Mouse (Mus musculus): ENCODE data around the gene Pkd1l3.
A peak's percentile ranks its signal among the peaks of the same experiment; 100 is the strongest.

- TF ChIP-seq POLR2AphosphoS2 (IDR thresholded peaks at IDR 0.05; ENCODE audit: low read length): no peak; the same call in 1 of the 2 replicates
- TF ChIP-seq CHD2 (IDR thresholded peaks at IDR 0.05; ENCODE audit: low read length): no peak
- TF ChIP-seq POLR2A (IDR thresholded peaks at IDR 0.05; ENCODE audit: control insufficient read depth in 1 of 2, insufficient read depth in 1 of 2, low read depth in 1 of 2, low read length in 2 of 2, poor library complexity in 1 of 2): no peak
- no peak for TF ChIP-seq CTCF (IDR thresholded peaks at IDR 0.05 in 2 of 3, conservative IDR thresholded peaks at IDR 0.05 in 1 of 3; ENCODE audit: control insufficient read depth in 1 of 3, insufficient read depth in 1 of 3, low read depth in 2 of 3, low read length in 3 of 3, poor library complexity in 1 of 3, severe bottlenecking in 1 of 3)
- TF ChIP-seq USF2 (IDR thresholded peaks at IDR 0.05; ENCODE audit: borderline replicate concordance in 1 of 2, insufficient read depth in 1 of 2, low read depth in 1 of 2, low read length in 2 of 2): no peak
- TF ChIP-seq CHD1 (IDR thresholded peaks at IDR 0.05; ENCODE audit: low read depth, low read length): no peak
- no peak for TF ChIP-seq MAX (IDR thresholded peaks at IDR 0.05; ENCODE audit: low read length)
- no peak for TF ChIP-seq MAFK (IDR thresholded peaks at IDR 0.05; ENCODE audit: borderline replicate concordance, low read depth, low read length)
- no peak for TF ChIP-seq ETS1 (IDR thresholded peaks at IDR 0.05; ENCODE audit: low read depth, low read length)
- TF ChIP-seq EP300 (IDR thresholded peaks at IDR 0.05; ENCODE audit: low read depth in 1 of 2, low read length in 2 of 2): peak in 1 of 2 experiments; percentile 28; a peak in 1 of 4 replicates
- no peak for TF ChIP-seq USF1 (IDR thresholded peaks at IDR 0.05; ENCODE audit: low read depth, low read length)
- TF ChIP-seq GATA1 (IDR thresholded peaks at IDR 0.05; ENCODE audit: low read depth, low read length): no peak
- no peak for TF ChIP-seq JUND (IDR thresholded peaks at IDR 0.05; ENCODE audit: low read depth, low read length)
Observed at GRCm38 (mm10) chr8:109592164-109592563, 22.2 kb upstream of the Pkd1l3 start.
